Mouse (Mus musculus) embryonic fibroblast, embryonic 13.5 days (primary cell): ENCODE results near the gene Upk1b.

Experiments used
- CTCF ChIP-seq: IDR thresholded peaks from 2 replicates; pipeline ENCODE4 v1.5.1; 2011; ENCODE audit warnings: mild to moderate bottlenecking, control low read depth, low read length, moderate library complexity, borderline replicate concordance; ENCODE audit not compliant: insufficient read depth
- POLR2A ChIP-seq: IDR thresholded peaks from 2 replicates; pipeline ENCODE4 v1.6.1; 2011; ENCODE audit warnings: low read depth, mild to moderate bottlenecking, control low read depth, low read length, moderate library complexity

DNA sequence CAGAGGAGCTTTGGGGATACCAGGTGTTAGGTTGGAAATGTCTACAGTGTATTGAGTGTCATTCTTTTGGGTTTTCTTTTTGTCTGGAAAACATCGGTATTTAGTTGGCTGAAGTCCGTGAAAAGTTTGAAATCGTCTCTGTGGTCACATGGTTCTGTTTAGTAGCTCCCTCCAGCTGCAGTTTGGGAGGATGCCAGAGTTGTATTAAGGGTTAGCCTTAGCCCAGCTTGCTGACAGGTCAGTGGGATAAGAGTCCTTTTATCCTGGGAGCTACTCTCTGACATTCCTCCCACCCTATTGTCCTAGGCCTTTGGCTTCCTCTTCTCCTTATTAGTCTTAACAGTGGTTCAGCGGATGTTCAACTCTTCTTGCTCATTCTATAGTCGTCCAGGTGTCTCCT lies 38.2 kb downstream of the Upk1b start:
- TF ChIP-seq POLR2A (no peak), CTCF (no peak)
